Mouse (Mus musculus): ENCODE results near the gene Pnrc2. TPM values are rescaled to one million over a fixed set of nuclear protein-coding genes. Genes with fewer than 3 reads are reported as not detected.

The Pnrc2 gene
- total and polyA plus RNA-seq, 3 experiments: 48.0 to 76.3 (median 49.8) TPM

- no peak for DNase-seq (ENCODE audit: low read depth, low spot score)
- Histone ChIP-seq H3K4me3 (ENCODE audit: control insufficient read depth in 1 of 2, insufficient read depth in 1 of 2, low read depth in 2 of 2, low read length in 2 of 2) (no peak overlapping the region), H3K79me2 (ENCODE audit: control insufficient read depth, insufficient read depth, low read length, poor library complexity) (no peaks in the 10 kb centered on the region)
Observed at GRCm38 (mm10) chr4:135824254-135824653, 49.4 kb downstream of the Pnrc2 start.

DNA sequence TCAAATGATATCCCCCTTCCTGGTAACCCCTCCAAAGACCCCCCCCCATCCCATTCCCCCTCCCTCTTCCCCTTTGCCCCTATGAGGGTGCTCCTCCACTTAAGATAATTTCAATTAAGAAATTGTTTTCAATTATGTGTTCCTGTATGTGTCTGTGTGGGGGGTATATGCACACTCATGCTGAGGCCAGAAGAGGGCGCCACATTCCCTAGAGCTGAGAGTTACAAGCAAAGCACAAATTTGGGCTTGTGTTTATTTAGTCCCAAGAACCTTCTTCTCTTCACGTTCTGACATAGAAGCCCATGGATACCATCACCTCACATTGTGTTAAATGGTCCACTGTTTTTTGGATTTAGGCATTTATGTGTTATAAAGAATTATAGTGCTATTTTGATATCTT is 50.4 kb downstream of the Pnrc2 start:
- TF ChIP-seq MYC (IDR thresholded peaks at IDR 0.05; ENCODE audit: low read depth, low read length): no peak
- no peak for TF ChIP-seq MEF2A (IDR thresholded peaks at IDR 0.05; ENCODE audit: extremely low read depth, insufficient replicate concordance, low read depth, low read length, poor library complexity, severe bottlenecking)
- peak; percentile 46 to 65 (median 62) for TF ChIP-seq CTCF (IDR thresholded peaks at IDR 0.05 in 2 of 3, conservative IDR thresholded peaks at IDR 0.05 in 1 of 3; ENCODE audit: control insufficient read depth in 1 of 3, insufficient read depth in 1 of 3, low read depth in 2 of 3, low read length in 3 of 3, poor library complexity in 1 of 3, severe bottlenecking in 1 of 3)
- peak; percentile 58 for TF ChIP-seq SMC3 (IDR thresholded peaks at IDR 0.05; ENCODE audit: low read depth, low read length)
- TF ChIP-seq RAD21 (IDR thresholded peaks at IDR 0.05; ENCODE audit: low read depth, low read length): peak; percentile 47
- TF ChIP-seq ZC3H11A (IDR thresholded peaks at IDR 0.05; ENCODE audit: low read depth, low read length): peak; percentile 43; the same call in 1 of the 2 replicates
- H3K27me3 ChIP-seq (ENCODE audit: control insufficient read depth in 1 of 2, insufficient read depth in 2 of 2, low read length in 2 of 2): no peaks in the 10 kb centered on the region
- no peak overlapping the region for H3K27ac ChIP-seq (ENCODE audit: control insufficient read depth, low read depth, low read length)
- no peak overlapping the region for H3K9ac ChIP-seq (ENCODE audit: control insufficient read depth, low read depth, low read length, poor library complexity, severe bottlenecking)
- DNase-seq (ENCODE audit: low read depth, low spot score): peak; percentile 50
- no peaks in the 10 kb centered on the region for H3K36me3 ChIP-seq (ENCODE audit: control insufficient read depth in 1 of 2, insufficient read depth in 2 of 2, low read length in 2 of 2)
- no peak overlapping the region for H3K4me3 ChIP-seq (ENCODE audit: control insufficient read depth in 1 of 2, insufficient read depth in 1 of 2, low read depth in 2 of 2, low read length in 2 of 2)
- H3K79me2 ChIP-seq (ENCODE audit: control insufficient read depth, insufficient read depth, low read length, poor library complexity): no peaks in the 10 kb centered on the region
- no peaks in the 10 kb centered on the region for H3K9me3 ChIP-seq (replicated peaks; ENCODE audit: insufficient read depth, low read length)
- H3K4me1 ChIP-seq (ENCODE audit: control insufficient read depth in 1 of 2, insufficient read depth in 2 of 2, low read length in 2 of 2): peaks cover 0 to 6% of the 10 kb centered on the region in 2 experiments; a peak in 1 of 4 replicates

More at GRCm38 (mm10) chr4:135824254-135824653, 49.4 kb downstream of the Pnrc2 start:
- Histone ChIP-seq H3K36me3 (ENCODE audit: control insufficient read depth in 1 of 2, insufficient read depth in 2 of 2, low read length in 2 of 2) (no peaks in the 10 kb centered on the region), H3K27ac (ENCODE audit: control insufficient read depth, low read depth, low read length) (no peak overlapping the region), H3K27me3 (ENCODE audit: control insufficient read depth in 1 of 2, insufficient read depth in 2 of 2, low read length in 2 of 2) (no peaks in the 10 kb centered on the region), H3K9ac (ENCODE audit: control insufficient read depth, low read depth, low read length, poor library complexity, severe bottlenecking) (no peak overlapping the region), H3K9me3 (replicated peaks; ENCODE audit: insufficient read depth, low read length) (no peaks in the 10 kb centered on the region), H3K4me1 (ENCODE audit: control insufficient read depth in 1 of 2, insufficient read depth in 2 of 2, low read length in 2 of 2) (peaks cover 0 to 6% of the 10 kb centered on the region in 2 experiments; a peak in 1 of 4 replicates)
- no peak for TF ChIP-seq NELFE (IDR thresholded peaks at IDR 0.05; ENCODE audit: low read depth, low read length)
- no peak for TF ChIP-seq USF1 (IDR thresholded peaks at IDR 0.05; ENCODE audit: low read depth, low read length)
- TF ChIP-seq GATA1 (IDR thresholded peaks at IDR 0.05; ENCODE audit: low read depth, low read length): no peak
- TF ChIP-seq RCOR1 (IDR thresholded peaks at IDR 0.05; ENCODE audit: low read depth, low read length): no peak

- H3K79me2 ChIP-seq (ENCODE audit: control insufficient read depth, insufficient read depth, low read length, poor library complexity): no peaks in the 10 kb centered on the region
- H3K9me3 ChIP-seq (replicated peaks; ENCODE audit: insufficient read depth, low read length): no peaks in the 10 kb centered on the region
- TF ChIP-seq POLR2A (IDR thresholded peaks at IDR 0.05; ENCODE audit: control insufficient read depth in 1 of 2, insufficient read depth in 1 of 2, low read depth in 1 of 2, low read length in 2 of 2, poor library complexity in 1 of 2) (no peak), TAL1 (IDR thresholded peaks at IDR 0.05; ENCODE audit: low read length) (no peak), CHD2 (IDR thresholded peaks at IDR 0.05; ENCODE audit: low read length) (no peak), CTCF (IDR thresholded peaks at IDR 0.05 in 2 of 3, conservative IDR thresholded peaks at IDR 0.05 in 1 of 3; ENCODE audit: control insufficient read depth in 1 of 3, insufficient read depth in 1 of 3, low read depth in 2 of 3, low read length in 3 of 3, poor library complexity in 1 of 3, severe bottlenecking in 1 of 3) (no peak), EP300 (IDR thresholded peaks at IDR 0.05; ENCODE audit: low read depth in 1 of 2, low read length in 2 of 2) (no peak), SIN3A (IDR thresholded peaks at IDR 0.05; ENCODE audit: low read length) (no peak), BHLHE40 (IDR thresholded peaks at IDR 0.05; ENCODE audit: borderline replicate concordance, low read depth, low read length) (no peak)
- no peak for DNase-seq (ENCODE audit: low read depth, low spot score)
- H3K27ac ChIP-seq (ENCODE audit: control insufficient read depth, low read depth, low read length): no peak overlapping the region
- H3K27me3 ChIP-seq (ENCODE audit: control insufficient read depth in 1 of 2, insufficient read depth in 2 of 2, low read length in 2 of 2): no peaks in the 10 kb centered on the region
- peaks cover 0 to 11% of the 10 kb centered on the region in 2 experiments; a peak in 2 of 4 replicates for H3K4me1 ChIP-seq (ENCODE audit: control insufficient read depth in 1 of 2, insufficient read depth in 2 of 2, low read length in 2 of 2)
- H3K9ac ChIP-seq (ENCODE audit: control insufficient read depth, low read depth, low read length, poor library complexity, severe bottlenecking): no peak overlapping the region
- no peak overlapping the region for H3K4me3 ChIP-seq (ENCODE audit: control insufficient read depth in 1 of 2, insufficient read depth in 1 of 2, low read depth in 2 of 2, low read length in 2 of 2)
- peaks cover 0 to 5% of the 10 kb centered on the region in 2 experiments; a peak in 2 of 4 replicates for H3K36me3 ChIP-seq (ENCODE audit: control insufficient read depth in 1 of 2, insufficient read depth in 2 of 2, low read length in 2 of 2)
Observed at GRCm38 (mm10) chr4:135821772-135822171, 51.9 kb downstream of the Pnrc2 start.

Measured in MEL (cell line).